ENCODE assay signal across 23 mouse cellular contexts in the genomic region with DNA sequence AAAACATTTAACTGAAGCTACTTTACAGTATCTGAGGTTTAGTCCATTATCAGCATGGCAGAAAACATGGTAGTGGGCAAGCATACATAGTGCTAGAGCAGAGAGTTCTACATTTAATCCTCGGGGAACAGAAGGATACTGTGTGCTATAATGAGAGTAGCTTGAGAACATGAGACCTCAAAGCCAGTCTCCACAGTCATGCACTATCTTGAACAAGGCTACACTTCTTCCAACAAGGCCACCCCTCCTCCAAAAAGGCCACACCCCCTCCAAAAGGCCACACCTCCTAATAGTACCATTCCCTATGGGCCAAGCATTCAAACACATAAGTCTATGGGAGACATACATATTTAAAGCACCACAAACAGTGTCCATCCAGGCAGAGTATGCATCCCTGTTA.
DNase-seq lines count a peak whose midpoint lies in the region; ATAC-seq lines count a peak whose summit lies in the region.
"Had no signal": no experiment of that assay in that cellular context is flagged by ENCODE, and none has a peak within 500 bp of the region (broad histone marks: within the 10 kb centered on the region; RNA-seq: fewer than 3 reads in every experiment).

No protein-coding gene starts in this region.

- H3K9me3 ChIP-seq in embryonic facial prominence, embryonic 11.5 days (replicated peaks; ENCODE audit: control insufficient read depth, low read length): no peaks in the 10 kb centered on the region
- no peaks in the 10 kb centered on the region for H3K9me3 ChIP-seq in embryonic facial prominence, embryonic 10.5 days
- H3K9me3 ChIP-seq in megakaryocyte, embryonic 14.5 days: 0 out of 2 replicates have a peak, but pooled peaks cover 3% of the 10 kb centered on the region
- no peaks in the 10 kb centered on the region for H3K9me3 ChIP-seq in limb, embryonic 12.5 days
- H3K9me3 ChIP-seq: embryonic facial prominence, embryonic 12.5 days; forebrain, embryonic 13.5 days; forebrain, embryonic 15.5 days had no signal

- 80% methylated on average over 1 of the region's 1 CpGs for WGBS in embryonic facial prominence, embryonic 11.5 days
- WGBS in embryonic facial prominence, embryonic 10.5 days: 98% methylated on average over 1 of the region's 1 CpGs
- WGBS in limb, embryonic 12.5 days: 97% methylated on average over 1 of the region's 1 CpGs

- 0 out of 2 replicates have a peak, but pooled peaks have one; percentile 52 for ATAC-seq in embryonic facial prominence, embryonic 11.5 days (replicated peaks; ENCODE audit: insufficient number of reproducible peaks, low FRiP score, low TSS enrichment, low read depth)
- ATAC-seq in megakaryocyte, adult 5-6 weeks (ENCODE audit: poor library complexity, severe bottlenecking): no peak
- ATAC-seq in limb, embryonic 12.5 days (ENCODE audit: insufficient number of reproducible peaks, insufficient read depth, low FRiP score, low TSS enrichment, low read depth): 0 out of 2 replicates have a peak, but pooled peaks have one; percentile 29
- ATAC-seq: activated CD4-positive, CD25-positive, alpha-beta regulatory T cell, adult 4 months; CD4-positive, CD25-positive, alpha-beta regulatory T cell, adult 4 months; forebrain, embryonic 13.5 days; forebrain, embryonic 15.5 days; forebrain, postnatal 0 days; Patski had no signal

- H3K27me3 ChIP-seq in embryonic facial prominence, embryonic 11.5 days (ENCODE audit: control insufficient read depth, insufficient read depth, low read length): no peaks in the 10 kb centered on the region
- H3K27me3 ChIP-seq in embryonic facial prominence, embryonic 10.5 days (replicated peaks; ENCODE audit: low read depth, poor library complexity, severe bottlenecking): no peaks in the 10 kb centered on the region
- no peaks in the 10 kb centered on the region for H3K27me3 ChIP-seq in megakaryocyte, embryonic 14.5 days (replicated peaks)
- H3K27me3 ChIP-seq in limb, embryonic 12.5 days: no peaks in the 10 kb centered on the region
- H3K27me3 ChIP-seq: CH12.LX; embryonic facial prominence, embryonic 12.5 days; forebrain, embryonic 13.5 days; forebrain, embryonic 15.5 days had no signal

- H3K9ac ChIP-seq in embryonic facial prominence, embryonic 11.5 days (replicated peaks; ENCODE audit: low read length): no peak overlapping the region
- no peak overlapping the region for H3K9ac ChIP-seq in limb, embryonic 12.5 days (replicated peaks)
- H3K9ac ChIP-seq: embryonic facial prominence, embryonic 12.5 days; forebrain, embryonic 13.5 days; forebrain, embryonic 15.5 days; forebrain, postnatal 0 days had no signal

- no peaks in the 10 kb centered on the region for H3K36me3 ChIP-seq in embryonic facial prominence, embryonic 11.5 days (replicated peaks; ENCODE audit: control insufficient read depth, insufficient read depth, low read depth, low read length)
- H3K36me3 ChIP-seq in embryonic facial prominence, embryonic 10.5 days (replicated peaks): no peaks in the 10 kb centered on the region
- H3K36me3 ChIP-seq in megakaryocyte, embryonic 14.5 days (replicated peaks; ENCODE audit: low read length): no peaks in the 10 kb centered on the region
- H3K36me3 ChIP-seq in limb, embryonic 12.5 days: no peaks in the 10 kb centered on the region
- H3K36me3 ChIP-seq: embryonic facial prominence, embryonic 12.5 days; forebrain, embryonic 15.5 days; G1E had no signal

- no peak for DNase-seq in embryonic facial prominence, embryonic 11.5 days (ENCODE audit: low spot score)
- DNase-seq in embryonic facial prominence, embryonic 10.5 days (ENCODE audit: low spot score): no peak
- DNase-seq: adrenal gland, adult 8-10 months; adrenal gland, postnatal 14 days; adrenal gland, postnatal 36 days; B cell, adult 2 months; cerebellum, adult 11-12 months; cerebellum, adult 2 months; cerebellum, adult 9-10 months; cerebellum, postnatal 10 days; cerebellum, postnatal 25 days; forebrain, postnatal 0 days had no signal

- no peak overlapping the region for H3K4me3 ChIP-seq in embryonic facial prominence, embryonic 11.5 days (ENCODE audit: low read depth, low read length)
- no peak overlapping the region for H3K4me3 ChIP-seq in embryonic facial prominence, embryonic 10.5 days
- H3K4me3 ChIP-seq in megakaryocyte, embryonic 14.5 days (replicated peaks): peak overlapping the region; percentile 9
- no peak overlapping the region for H3K4me3 ChIP-seq in limb, embryonic 12.5 days (replicated peaks)
- H3K4me3 ChIP-seq: embryonic facial prominence, embryonic 12.5 days; forebrain, embryonic 13.5 days; forebrain, embryonic 15.5 days had no signal

- no peak overlapping the region for H3K27ac ChIP-seq in embryonic facial prominence, embryonic 11.5 days (replicated peaks; ENCODE audit: low read depth, low read length)
- no peak overlapping the region for H3K27ac ChIP-seq in embryonic facial prominence, embryonic 10.5 days (replicated peaks)
- H3K27ac ChIP-seq in limb, embryonic 12.5 days: no peak overlapping the region
- H3K27ac ChIP-seq: embryonic facial prominence, embryonic 12.5 days; forebrain, embryonic 13.5 days; forebrain, embryonic 15.5 days had no signal

- no peaks in the 10 kb centered on the region for H3K4me1 ChIP-seq in embryonic facial prominence, embryonic 11.5 days (ENCODE audit: control insufficient read depth, insufficient read depth, low read length)
- no peaks in the 10 kb centered on the region for H3K4me1 ChIP-seq in embryonic facial prominence, embryonic 10.5 days
- no peaks in the 10 kb centered on the region for H3K4me1 ChIP-seq in megakaryocyte, embryonic 14.5 days
- peaks cover 6% of the 10 kb centered on the region; the same call in 1 of the 2 replicates for H3K4me1 ChIP-seq in limb, embryonic 12.5 days (replicated peaks)
- H3K4me1 ChIP-seq: embryonic facial prominence, embryonic 12.5 days; forebrain, embryonic 13.5 days; forebrain, embryonic 15.5 days had no signal

- H3K4me2 ChIP-seq in embryonic facial prominence, embryonic 11.5 days (ENCODE audit: low read depth, low read length): no peak overlapping the region
- H3K4me2 ChIP-seq in limb, embryonic 12.5 days: no peak overlapping the region
- H3K4me2 ChIP-seq: embryonic facial prominence, embryonic 12.5 days; forebrain, embryonic 13.5 days; forebrain, embryonic 15.5 days had no signal
